Comparison of ENCODE assay signal across 8 mouse cellular contexts in the genomic region with DNA sequence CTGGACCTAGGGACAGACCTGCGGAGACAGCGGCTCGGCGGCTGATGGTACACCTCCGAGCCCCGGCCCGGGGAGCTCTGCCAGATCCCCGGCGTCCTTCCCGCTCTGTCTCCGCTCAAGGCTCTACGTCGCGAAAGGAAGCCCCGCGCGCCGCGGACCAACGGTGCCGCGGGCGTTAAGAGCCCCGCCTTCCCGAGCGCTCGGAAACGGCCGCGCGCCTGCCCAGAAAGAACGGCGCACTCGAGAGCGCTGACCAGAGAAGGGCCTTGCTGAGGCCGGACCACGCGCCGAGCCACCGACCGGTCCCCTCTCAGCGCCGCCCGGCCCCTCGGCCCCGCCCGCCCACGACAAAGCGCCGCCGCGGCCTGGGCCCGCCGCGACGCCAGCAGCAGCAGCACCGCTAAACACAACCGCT. TPM values are rescaled to one million over a fixed set of nuclear protein-coding genes. Genes with fewer than 3 reads are reported as not detected.
DNase-seq lines count a peak whose midpoint lies in the region; ATAC-seq and TF ChIP-seq lines count a peak whose summit lies in the region.

No protein-coding gene starts in this region.

- ATAC-seq in cerebellum, adult (ENCODE audit: insufficient number of reproducible peaks, low FRiP score, low TSS enrichment), result peak; percentile 36; the same call in 1 of the 2 replicates
- peak; percentile 60 for ATAC-seq in lung, embryonic 16.5 days (ENCODE audit: low read depth)
- ATAC-seq in forebrain, embryonic 12.5 days (ENCODE audit: low FRiP score), result no peak; the same call in 1 of the 2 replicates
- peak; percentile 36 for ATAC-seq in limb, embryonic 15.5 days (ENCODE audit: insufficient number of reproducible peaks, low FRiP score, low TSS enrichment, low read depth)
- no peak for ATAC-seq in monocyte, adult 5-6 weeks (replicated peaks; ENCODE audit: insufficient number of reproducible peaks, low FRiP score, low TSS enrichment, poor library complexity, severe bottlenecking)

- no peak for TF ChIP-seq POLR2A in olfactory bulb, adult 2 months (IDR thresholded peaks at IDR 0.05; ENCODE audit: insufficient read depth, low read depth, low read length)

- H3K9ac ChIP-seq in lung, embryonic 16.5 days (ENCODE audit: low read length), result peak overlapping the region; percentile 94
- H3K9ac ChIP-seq in forebrain, embryonic 12.5 days, result peak overlapping the region; percentile 87
- H3K9ac ChIP-seq in limb, embryonic 15.5 days, result peak overlapping the region; percentile 85

- H3K27ac ChIP-seq in lung, embryonic 16.5 days (ENCODE audit: low read length), result peak overlapping the region; percentile 96
- H3K27ac ChIP-seq in forebrain, embryonic 12.5 days, result peak overlapping the region; percentile 96
- H3K27ac ChIP-seq in limb, embryonic 15.5 days, result peak overlapping the region; percentile 95
- peak overlapping the region; percentile 71 for H3K27ac ChIP-seq in olfactory bulb, adult 2 months (ENCODE audit: insufficient read depth, low read depth, low read length)

- H3K27me3 ChIP-seq in lung, embryonic 16.5 days (ENCODE audit: control insufficient read depth, insufficient read depth, low read depth, low read length), result no peaks in the 10 kb centered on the region
- H3K27me3 ChIP-seq in forebrain, embryonic 12.5 days, result no peaks in the 10 kb centered on the region
- H3K27me3 ChIP-seq in limb, embryonic 15.5 days, result no peaks in the 10 kb centered on the region

- H3K36me3 ChIP-seq in lung, embryonic 16.5 days (ENCODE audit: control insufficient read depth, insufficient read depth, low read length), result peaks cover 14% of the 10 kb centered on the region
- H3K36me3 ChIP-seq in forebrain, embryonic 12.5 days (replicated peaks), result peaks cover 21% of the 10 kb centered on the region
- H3K36me3 ChIP-seq in limb, embryonic 15.5 days, result peaks cover 25% of the 10 kb centered on the region

- peaks cover 9% of the 10 kb centered on the region for H3K4me1 ChIP-seq in lung, embryonic 16.5 days (replicated peaks; ENCODE audit: control insufficient read depth, insufficient read depth, low read length)
- H3K4me1 ChIP-seq in forebrain, embryonic 12.5 days, result peaks cover 14% of the 10 kb centered on the region
- peaks cover 14% of the 10 kb centered on the region for H3K4me1 ChIP-seq in limb, embryonic 15.5 days
- no peaks in the 10 kb centered on the region; the same call in 1 of the 2 replicates for H3K4me1 ChIP-seq in olfactory bulb, adult 2 months (ENCODE audit: control insufficient read depth, insufficient read depth, low read length)

- TF ChIP-seq CTCF in olfactory bulb, adult 2 months (IDR thresholded peaks at IDR 0.05; ENCODE audit: insufficient read depth, low read depth, low read length), result no peak

- DNase-seq in cerebellum, adult 11 months, result no peak
- no peak for DNase-seq in lung, postnatal 14 days

- H3K9me3 ChIP-seq in lung, embryonic 16.5 days (ENCODE audit: control insufficient read depth, low read length), result no peaks in the 10 kb centered on the region
- no peaks in the 10 kb centered on the region for H3K9me3 ChIP-seq in forebrain, embryonic 12.5 days
- no peaks in the 10 kb centered on the region for H3K9me3 ChIP-seq in limb, embryonic 15.5 days

- H3K4me3 ChIP-seq in lung, embryonic 16.5 days (ENCODE audit: low read length), result peak overlapping the region; percentile 96
- H3K4me3 ChIP-seq in forebrain, embryonic 12.5 days (replicated peaks), result peak overlapping the region; percentile 74
- peak overlapping the region; percentile 95 for H3K4me3 ChIP-seq in limb, embryonic 15.5 days
- peak overlapping the region; percentile 88 for H3K4me3 ChIP-seq in olfactory bulb, adult 2 months (ENCODE audit: insufficient read depth, low read depth, low read length)

- peak overlapping the region; percentile 75 for H3K4me2 ChIP-seq in lung, embryonic 16.5 days (ENCODE audit: low read depth, low read length)
- H3K4me2 ChIP-seq in forebrain, embryonic 12.5 days, result peak overlapping the region; percentile 86
- H3K4me2 ChIP-seq in limb, embryonic 15.5 days, result peak overlapping the region; percentile 60

- WGBS in lung, embryonic 16.5 days, result 0% methylated on average over 42 of the region's 58 CpGs
- WGBS in forebrain, embryonic 12.5 days, result 0% methylated on average over 50 of the region's 58 CpGs
- WGBS in limb, embryonic 15.5 days, result 0% methylated on average over 55 of the region's 58 CpGs
- under 1% methylated on average over 58 of the region's 58 CpGs for WGBS in olfactory bulb, adult 2 months

RNA-seq across cellular contexts. Expression of gene Ep400, which starts 0.5 kb away (rescaled TPM):
- polyA plus RNA-seq in lung, embryonic 16.5 days (2015; fragmentation: Nextera tagmentation; extraction: Ambion mirVana), result 41.8 and 46.3 TPM in 2 replicates
- polyA plus RNA-seq in forebrain, embryonic 12.5 days (2016; fragmentation: Nextera tagmentation; extraction: Ambion mirVana), result 70.3 and 70.9 TPM in 2 replicates
- 39.1 and 44.4 TPM in 2 replicates for polyA plus RNA-seq in limb, embryonic 15.5 days (2015; fragmentation: Nextera tagmentation; extraction: Ambion mirVana)
- polyA plus RNA-seq in olfactory bulb, adult 2 months (2012; ENCODE audit: insufficient read depth, insufficient read length, low replicate concordance, missing spikeins), result not detected in 2 replicates
- 73.3 to 97.0 TPM (median 81.0 TPM) in 3 replicates for total RNA-seq in monocyte, adult 5-6 weeks (2017)

RNA-seq across cellular contexts. Expression of gene Pus1, which starts 10.4 kb away (rescaled TPM):
- polyA plus RNA-seq in lung, embryonic 16.5 days (2015; fragmentation: Nextera tagmentation; extraction: Ambion mirVana), result 25.2 and 27.8 TPM in 2 replicates
- 28.8 and 30.1 TPM in 2 replicates for polyA plus RNA-seq in forebrain, embryonic 12.5 days (2016; fragmentation: Nextera tagmentation; extraction: Ambion mirVana)
- polyA plus RNA-seq in limb, embryonic 15.5 days (2015; fragmentation: Nextera tagmentation; extraction: Ambion mirVana), result 33.1 and 36.3 TPM in 2 replicates
- not detected in 2 replicates for polyA plus RNA-seq in olfactory bulb, adult 2 months (2012; ENCODE audit: insufficient read depth, insufficient read length, low replicate concordance, missing spikeins)
- total RNA-seq in monocyte, adult 5-6 weeks (2017), result 26.3 to 29.9 TPM (median 28.8 TPM) in 3 replicates

RNA-seq across cellular contexts. Expression of gene Ulk1, which starts 39.9 kb away (rescaled TPM):
- 13.1 and 16.3 TPM in 2 replicates for polyA plus RNA-seq in lung, embryonic 16.5 days (2015; fragmentation: Nextera tagmentation; extraction: Ambion mirVana)
- polyA plus RNA-seq in forebrain, embryonic 12.5 days (2016; fragmentation: Nextera tagmentation; extraction: Ambion mirVana), result 33.8 and 34.2 TPM in 2 replicates
- polyA plus RNA-seq in limb, embryonic 15.5 days (2015; fragmentation: Nextera tagmentation; extraction: Ambion mirVana), result 15.2 and 17.6 TPM in 2 replicates
- not detected in 2 replicates for polyA plus RNA-seq in olfactory bulb, adult 2 months (2012; ENCODE audit: insufficient read depth, insufficient read length, low replicate concordance, missing spikeins)
- 12.3 to 43.3 TPM (median 17.1 TPM) in 3 replicates for total RNA-seq in monocyte, adult 5-6 weeks (2017)

Comparison
In these comparisons a context has a peak if more than half of its experiments do, and no peak if none do; other contexts are left out.
1. ATAC-seq: peak in cerebellum, adult (single experiment), lung, embryonic 16.5 days (single experiment) and limb, embryonic 15.5 days (single experiment); none in forebrain, embryonic 12.5 days (single experiment) and monocyte, adult 5-6 weeks (single experiment).
2. RNA of gene Pus1, which starts 10.4 kb away (polyA plus RNA-seq): 33.1 to 36.3 TPM in limb, embryonic 15.5 days, 28.8 to 30.1 TPM in forebrain, embryonic 12.5 days and 25.2 to 27.8 TPM in lung, embryonic 16.5 days; not detected in olfactory bulb, adult 2 months; every median in the first group is over 10 times any median in the second.
3. Peak in every context shown above with its lines, with median percentiles within 50 percentile points of each other: H3K27ac ChIP-seq, H3K4me2 ChIP-seq, H3K4me3 ChIP-seq and H3K9ac ChIP-seq.